Mouse (Mus musculus): Measurements from ENCODE around the gene Gm4894. TPM values are rescaled to one million over a fixed set of nuclear protein-coding genes. Genes with fewer than 3 reads are reported as not detected.
A peak's percentile ranks its signal among the peaks of the same experiment; 100 is the strongest.

Gene Gm4894
- not detected for total RNA-seq (2021)
- long read RNA-seq, experiment 1: 0 reads
- long read RNA-seq, experiment 2: 0 reads

- intact Hi-C loops (cut with DNase I; ENCODE audit: low total_unique reads): no loop called here
- DNase-seq: no peak
Measured at GRCm38 (mm10) chr9:49250231-49250630, at the start of gene Gm4894. Gene Gm4894, plus strand, starts transcription at chr9:49250531.

DNA sequence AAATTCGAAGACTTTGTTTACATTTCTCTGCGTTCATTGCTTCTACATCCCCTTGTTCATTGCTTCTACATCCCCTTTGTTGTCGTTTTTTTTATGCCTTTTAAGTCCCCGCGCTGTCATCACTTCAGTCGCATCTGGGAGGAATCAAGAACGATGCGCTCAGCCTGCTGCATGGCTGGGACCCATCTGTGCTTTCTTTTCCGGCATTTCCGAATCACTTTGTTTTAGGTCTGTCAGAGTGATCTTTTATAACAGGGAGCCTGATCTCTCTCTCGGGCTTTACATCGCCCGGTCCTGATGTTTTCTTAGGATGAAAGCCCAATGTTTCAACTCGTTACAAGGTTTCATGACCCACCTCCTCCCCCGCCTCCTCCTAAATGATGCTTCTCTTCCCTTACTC, 44.0 kb upstream of the Gm4894 start:
- intact Hi-C loops (cut with DNase I; ENCODE audit: low total_unique reads): no loop called here
- no peak for DNase-seq

DNA sequence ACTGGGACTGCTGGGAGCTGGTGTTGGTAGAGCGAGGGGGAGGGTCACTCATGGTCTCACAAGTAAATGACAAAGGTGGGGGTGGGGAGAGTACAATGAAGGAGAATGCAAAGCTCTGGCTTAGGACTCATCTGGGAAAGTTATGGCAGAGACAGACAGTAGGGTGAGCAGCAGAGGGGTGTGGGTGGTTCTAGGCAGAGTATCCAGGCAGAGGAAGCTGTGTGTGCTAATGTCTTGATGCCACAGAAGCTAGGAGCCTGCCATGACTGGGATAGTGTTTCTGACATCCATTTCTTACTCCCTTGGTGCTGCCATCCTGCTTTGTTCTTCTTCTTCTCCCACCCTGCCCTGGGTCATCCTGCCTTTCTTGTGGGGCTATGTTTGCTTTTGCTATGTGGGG, 38.8 kb upstream of the Gm4894 start:
- no peak for DNase-seq
- intact Hi-C loops (cut with DNase I; ENCODE audit: low total_unique reads): no loop called here

DNA sequence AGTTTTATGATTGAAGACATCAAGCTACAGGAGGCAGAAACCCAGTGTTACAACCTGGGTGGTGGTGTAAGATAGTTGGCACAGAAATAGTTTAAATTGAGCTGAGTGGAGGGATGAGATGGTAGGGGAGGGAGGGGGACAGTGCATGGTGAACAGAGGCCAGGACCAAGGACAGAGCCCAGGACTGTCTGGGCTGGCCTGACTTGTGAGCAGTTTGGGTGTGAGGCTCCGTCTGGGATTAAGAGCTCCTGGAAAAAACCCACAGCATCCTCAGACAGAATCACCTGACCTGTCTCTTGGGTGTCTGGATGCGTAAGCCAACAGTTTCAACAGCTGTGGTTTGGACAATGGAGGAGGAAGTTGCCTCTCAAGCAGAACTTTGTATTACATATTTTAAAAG, 35.6 kb upstream of the Gm4894 start:
- no peak for DNase-seq
- intact Hi-C loops (cut with DNase I; ENCODE audit: low total_unique reads): no loop called here

GRCm38 (mm10) chr9:49217626-49218607, 32.4 kb upstream of the Gm4894 start:
- no peak for DNase-seq
- intact Hi-C loops (cut with DNase I; ENCODE audit: low total_unique reads): no loop called here

DNA sequence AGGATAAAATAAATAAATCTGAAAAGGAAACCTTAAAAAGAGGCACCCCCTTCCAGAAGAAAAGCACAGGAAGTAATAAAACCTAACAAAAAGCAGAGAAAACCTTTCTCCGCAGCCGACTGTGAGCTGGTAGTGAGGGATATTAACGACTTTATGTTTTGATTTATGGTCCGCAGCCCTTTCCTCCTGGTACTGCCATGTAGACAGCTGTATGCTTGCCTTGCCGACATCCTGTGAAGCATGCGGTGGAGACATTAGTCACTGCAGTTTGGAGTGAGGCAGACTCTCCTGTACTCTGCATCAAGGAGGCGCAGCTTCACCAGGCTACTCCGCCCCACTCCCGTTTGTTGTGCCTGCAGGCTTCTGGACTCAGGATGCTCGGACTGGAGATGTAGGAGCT, 25.8 kb upstream of the Gm4894 start:
- no peak for DNase-seq
- intact Hi-C loops (cut with DNase I; ENCODE audit: low total_unique reads): no loop called here

DNA sequence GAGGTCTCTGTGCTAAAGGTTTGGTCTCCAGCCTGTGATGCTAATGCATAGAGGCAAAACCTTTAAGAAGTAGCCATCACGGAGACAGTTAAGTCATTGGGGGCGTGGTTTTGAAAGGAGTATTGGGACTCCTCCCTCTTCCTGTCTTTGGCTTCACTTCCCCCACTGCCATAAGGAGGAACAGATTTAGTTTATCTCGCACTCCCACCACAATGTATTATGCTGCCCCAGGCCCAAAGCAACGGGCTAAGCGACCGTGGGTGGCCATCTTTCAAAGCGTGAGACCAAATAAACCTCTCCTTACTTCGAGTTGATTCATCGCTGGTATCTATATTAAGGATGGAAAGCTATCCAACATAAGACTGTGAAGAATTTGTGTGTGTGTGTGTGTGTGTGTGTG, 22.9 kb upstream of the Gm4894 start:
- intact Hi-C loops (cut with DNase I; ENCODE audit: low total_unique reads): no loop called here
- no peak for DNase-seq

GRCm38 (mm10) chr9:49229054-49229453, 21.3 kb upstream of the Gm4894 start:
- no peak for DNase-seq
- intact Hi-C loops (cut with DNase I; ENCODE audit: low total_unique reads): no loop called here

DNA sequence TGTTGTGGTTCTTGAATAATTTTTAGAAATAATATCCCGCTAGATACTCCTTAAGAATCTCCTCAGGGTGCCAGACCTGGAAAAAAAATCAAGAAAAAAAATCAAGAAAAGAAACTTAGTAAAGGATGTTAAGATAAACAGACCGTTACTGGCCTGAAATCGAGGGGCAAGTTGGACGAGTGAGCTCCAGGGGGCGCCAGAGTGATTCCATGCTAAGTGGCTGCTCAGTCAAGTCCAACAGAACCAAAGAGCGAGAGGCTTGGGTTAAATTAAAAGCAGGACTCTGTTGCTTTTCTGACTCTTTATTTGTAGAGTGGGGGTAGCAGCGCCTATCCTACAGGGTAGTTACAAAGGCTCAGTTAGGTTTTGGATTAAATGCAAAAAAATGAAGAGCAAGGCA, 3.5 kb upstream of the Gm4894 start:
- DNase-seq: peak; percentile 57
- intact Hi-C loops (cut with DNase I; ENCODE audit: low total_unique reads): loop anchor here (2.0 kb wide), 1 partner anchor 242 kb away; no protein-coding TSS in a partner anchor

DNA sequence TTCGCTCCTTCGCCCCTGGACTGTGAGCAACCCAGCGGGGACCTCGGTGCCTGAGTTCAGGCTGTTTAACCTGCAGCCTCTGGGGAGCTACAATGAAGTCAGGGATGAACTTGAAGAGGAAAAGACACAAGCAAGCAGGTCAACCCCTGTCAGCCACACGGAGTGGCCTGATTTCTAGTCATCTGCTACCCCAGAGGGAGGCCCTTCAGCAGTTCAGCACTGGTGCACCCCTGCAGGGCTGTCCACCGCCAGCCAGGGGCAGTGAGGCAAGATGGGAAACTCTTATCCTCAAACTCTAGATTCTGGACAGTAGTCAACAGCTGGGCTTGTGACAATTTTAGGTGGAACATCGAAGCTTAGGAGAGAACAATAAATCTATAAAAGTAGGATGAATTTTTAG, 18.6 kb downstream of the Gm4894 start:
- intact Hi-C loops (cut with DNase I; ENCODE audit: low total_unique reads): no loop called here
- DNase-seq: no peak

- intact Hi-C loops (cut with DNase I; ENCODE audit: low total_unique reads): no loop called here
- no peak for DNase-seq
Measured at GRCm38 (mm10) chr9:49273566-49273965, 23.2 kb downstream of the Gm4894 start.

- intact Hi-C loops (cut with DNase I; ENCODE audit: low total_unique reads): no loop called here
- DNase-seq: no peak
Measured at GRCm38 (mm10) chr9:49275976-49276375, 25.6 kb downstream of the Gm4894 start.

DNA sequence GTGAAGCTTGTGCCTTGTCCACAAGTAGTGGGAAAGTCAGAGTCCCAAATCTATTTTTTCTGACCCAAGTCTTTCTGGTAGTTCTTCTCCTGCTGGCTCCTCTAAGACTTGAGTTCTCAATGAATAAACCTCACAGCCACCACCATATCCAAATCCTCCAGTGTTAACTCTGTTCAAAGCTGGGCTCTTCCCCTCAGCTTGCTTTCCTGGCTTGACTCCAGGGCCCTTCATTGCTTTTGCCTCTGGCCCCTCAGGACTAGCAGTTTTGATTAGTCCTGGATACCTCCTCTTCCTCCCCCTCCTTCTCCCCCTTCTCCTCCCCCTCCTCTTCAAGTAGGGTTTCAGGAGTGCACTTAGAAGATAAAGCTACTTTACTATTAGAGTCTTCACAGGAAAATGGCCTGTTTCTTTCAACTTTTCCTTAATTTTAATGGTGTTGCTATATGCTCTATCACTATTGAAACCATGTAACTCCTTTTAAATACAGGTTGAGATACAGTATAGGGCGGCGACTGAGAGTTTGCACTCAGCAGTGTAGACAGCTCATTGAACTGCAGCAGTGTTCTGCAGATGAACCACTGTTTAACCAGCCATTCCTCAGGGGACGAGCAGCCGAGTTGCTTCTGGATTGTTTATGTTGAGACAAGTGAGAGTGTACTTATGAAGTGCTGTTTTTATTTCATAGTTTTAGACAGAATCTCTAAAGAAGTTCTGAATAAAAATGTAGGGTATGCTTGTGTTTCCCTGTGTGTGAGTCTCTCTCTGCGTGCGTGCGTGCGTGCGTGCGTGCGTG, 26.4 kb downstream of the Gm4894 start:
- no peak for DNase-seq
- intact Hi-C loops (cut with DNase I; ENCODE audit: low total_unique reads): no loop called here

- no peak for DNase-seq
- intact Hi-C loops (cut with DNase I; ENCODE audit: low total_unique reads): no loop called here
Measured at GRCm38 (mm10) chr9:49295101-49295500, 44.8 kb downstream of the Gm4894 start.

GRCm38 (mm10) chr9:49307576-49307975, 57.2 kb downstream of the Gm4894 start:
- intact Hi-C loops (cut with DNase I; ENCODE audit: low total_unique reads): no loop called here
- DNase-seq: no peak

DNA sequence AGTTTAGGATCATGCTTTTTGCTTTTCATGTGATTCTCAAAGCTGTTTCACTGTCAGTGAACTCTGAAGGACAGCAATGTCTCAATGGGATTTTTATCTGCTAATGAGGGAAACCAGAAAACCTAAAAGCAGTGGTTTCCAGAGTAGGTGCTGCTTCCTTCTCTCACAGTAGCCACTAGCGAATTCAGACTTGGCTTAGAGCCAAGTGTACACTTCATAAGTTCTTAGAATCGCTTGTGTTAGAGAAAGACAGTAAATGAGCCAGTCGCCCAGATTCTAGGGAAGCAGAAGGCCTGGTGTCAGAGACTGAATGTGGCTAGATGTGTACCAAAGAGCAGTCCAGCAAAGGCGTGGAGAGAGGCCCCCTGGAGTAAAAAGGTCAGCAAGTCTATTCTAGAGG, 60.5 kb downstream of the Gm4894 start:
- no peak for DNase-seq
- intact Hi-C loops (cut with DNase I; ENCODE audit: low total_unique reads): no loop called here

DNA sequence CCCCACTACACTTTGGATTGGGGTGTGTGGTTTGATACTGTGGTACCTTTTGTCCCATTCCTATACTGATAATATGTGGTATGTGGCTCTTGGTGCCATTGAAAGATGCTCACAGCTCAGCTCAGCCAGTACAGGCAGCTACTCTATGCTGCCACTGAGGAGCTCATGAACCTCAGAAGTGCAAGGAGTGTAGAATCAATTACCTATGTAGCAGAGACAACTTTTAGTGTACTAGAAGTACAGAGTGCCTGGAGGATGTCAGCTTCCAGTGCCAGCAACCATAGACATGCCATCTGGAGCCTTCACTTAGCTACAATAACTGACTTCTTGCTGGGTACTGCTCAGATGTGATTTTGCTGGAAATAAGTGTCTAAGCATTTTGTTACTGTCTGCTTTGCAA, 68.3 kb downstream of the Gm4894 start:
- intact Hi-C loops (cut with DNase I; ENCODE audit: low total_unique reads): no loop called here
- DNase-seq: no peak
